Mouse (Mus musculus): ENCODE results near the gene Gm3248. TPM values are rescaled to one million over a fixed set of nuclear protein-coding genes. Genes with fewer than 3 reads are reported as not detected.

Gene Gm3248
- 0.28 and 0.52 TPM in 2 replicates for polyA plus RNA-seq (2012; rRNA removed; ENCODE audit: low replicate concordance)

GRCm38 (mm10) chr14:5961635-5962034, at the start of gene Gm3248:
TSS of gene Gm3248 (minus strand) at chr14:5961745.

DNA sequence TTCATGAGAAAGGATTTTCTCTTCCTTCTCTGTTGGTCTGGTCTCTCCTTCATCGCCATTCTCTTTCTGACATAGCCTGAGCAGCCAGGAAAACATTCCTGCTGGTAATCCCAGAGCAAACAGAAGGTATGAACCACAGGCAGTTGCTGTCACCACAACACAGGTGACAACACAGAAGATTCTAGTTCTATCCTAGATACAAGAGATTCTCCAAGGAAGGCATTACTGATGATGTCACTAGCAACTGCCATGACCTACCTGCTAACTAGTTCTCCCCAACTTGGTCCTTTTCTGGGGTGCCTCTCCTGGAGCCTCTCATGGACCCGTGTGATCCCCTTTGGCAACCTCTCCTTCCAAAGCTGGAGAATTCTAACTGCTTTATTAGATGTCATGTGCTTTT, 17.5 kb upstream of the Gm3248 start, which contains the start of gene Gm3453:
TSS of gene Gm3453 (minus strand) at position 101 of the 400 bp plus-strand sequence.

Other genes starting within 250 kb of the Gm3248 start
- gene Gm3373, start 220.2 kb downstream of the Gm3248 start, polyA plus RNA-seq (2012; rRNA removed; ENCODE audit: low replicate concordance), result 0.19 and 2.4 TPM in 2 replicates
- 0.17 and 0.92 TPM in 2 replicates for gene Gm3383, start 153.8 kb downstream of the Gm3248 start, polyA plus RNA-seq (2012; rRNA removed; ENCODE audit: low replicate concordance)
- gene Gm3424, start 131.4 kb downstream of the Gm3248 start, polyA plus RNA-seq (2012; rRNA removed; ENCODE audit: low replicate concordance), result not detected in 2 replicates
- gene Gm8237, start 81.4 kb downstream of the Gm3248 start, polyA plus RNA-seq (2012; rRNA removed; ENCODE audit: low replicate concordance), result 0.13 and 0.17 TPM in 2 replicates
- not detected in 2 replicates for gene Gm3453, start 17.4 kb upstream of the Gm3248 start, polyA plus RNA-seq (2012; rRNA removed; ENCODE audit: low replicate concordance)
- not detected in 2 replicates for gene Gm6337, start 96.5 kb upstream of the Gm3248 start, polyA plus RNA-seq (2012; rRNA removed; ENCODE audit: low replicate concordance)
- 0.21 and 0.57 TPM in 2 replicates for gene Gm8206, start 132.2 kb upstream of the Gm3248 start, polyA plus RNA-seq (2012; rRNA removed; ENCODE audit: low replicate concordance)
- 0.54 and 0.93 TPM in 2 replicates for gene Gm3468, start 146.9 kb upstream of the Gm3248 start, polyA plus RNA-seq (2012; rRNA removed; ENCODE audit: low replicate concordance)
- gene Gm3476, start 164.1 kb upstream of the Gm3248 start, polyA plus RNA-seq (2012; rRNA removed; ENCODE audit: low replicate concordance), result not detected in 2 replicates